Mouse (Mus musculus) liver, embryonic 16.5 days (tissue): ENCODE measurements around the gene Anks1b. TPM values are rescaled to one million over a fixed set of nuclear protein-coding genes. Genes with fewer than 3 reads are reported as not detected.

Source experiments
- ATAC-seq: fragments of 200-750 bp; cut with Nextera tagmentation; 2 replicates; pipeline ENCODE4 v1.8.0; 2017; ENCODE audit warnings: low read depth, mild to moderate bottlenecking, moderate number of reproducible peaks, moderate library complexity
- H3K27ac ChIP-seq: fragments of 300-500 bp; sonication (generic); 2 replicates; pipeline ENCODE4 v1.5.1; 2014; ENCODE audit warnings: mild to moderate bottlenecking, low read length
- H3K27me3 ChIP-seq: fragments of 300-500 bp; sonication (generic); 2 replicates; pipeline ENCODE4 v1.6.1; 2014; ENCODE audit warnings: low read depth, low read length, mixed read lengths; ENCODE audit not compliant: control insufficient read depth, insufficient read depth
- H3K36me3 ChIP-seq: fragments of 300-500 bp; sonication (generic); 2 replicates; pipeline ENCODE4 v1.6.1; 2014; ENCODE audit warnings: mild to moderate bottlenecking; ENCODE audit not compliant: control insufficient read depth, insufficient read depth
- H3K4me1 ChIP-seq: fragments of 300-500 bp; sonication (generic); 2 replicates; pipeline ENCODE4 v1.6.1; 2014; ENCODE audit warnings: low read depth, low read length, mixed read lengths; ENCODE audit not compliant: control insufficient read depth
- H3K4me2 ChIP-seq: fragments of 300-500 bp; sonication (generic); 2 replicates; pipeline ENCODE4 v1.6.1; 2014; ENCODE audit warnings: low read depth, low read length, mixed read lengths
- H3K4me3 ChIP-seq: fragments of 300-500 bp; sonication (generic); 2 replicates; pipeline ENCODE4 v1.5.1; 2014; ENCODE audit warnings: low read depth, mild to moderate bottlenecking, low read length
- H3K9ac ChIP-seq: fragments of 300-500 bp; sonication (generic); 2 replicates; pipeline ENCODE4 v1.6.1; 2014; ENCODE audit warnings: low read depth, low read length
- H3K9me3 ChIP-seq: fragments of 300-500 bp; sonication (generic); replicated peaks from 2 replicates; pipeline ENCODE4 v1.6.1; 2016; ENCODE audit warnings: low read length; ENCODE audit not compliant: control insufficient read depth
- WGBS: fragments of 180-500 bp; shearing (Covaris S2); extraction: QIAGEN DNeasy Blood & Tissue Kit; methylation state at CpG from one replicate; pipeline ENCODE4 v1.1.7; 2014; ENCODE audit not compliant: insufficient replicate concordance; 5-methylcytosine and 5-hydroxymethylcytosine counted together
- polyA plus RNA-seq: library from polyadenylated mRNA; unstranded; fragments of >200 nt; fragmentation: Nextera tagmentation; extraction: Ambion mirVana; gene quantifications from 2 replicates; pipeline ENCODE4 v1.2.1, GENCODE M21; 2015

The Anks1b gene
- polyA plus RNA-seq, 1 experiment from 2014 or later: not detected

- no peak for ATAC-seq
- 64% methylated on average over 7 of the region's 7 CpGs for WGBS
- H3K9ac ChIP-seq: no peak overlapping the region
- H3K27ac ChIP-seq: no peak overlapping the region
- H3K36me3 ChIP-seq: no peaks in the 10 kb centered on the region
- no peak overlapping the region for H3K4me3 ChIP-seq
- no peak overlapping the region for H3K4me2 ChIP-seq
- H3K9me3 ChIP-seq: no peaks in the 10 kb centered on the region
- no peaks in the 10 kb centered on the region for H3K27me3 ChIP-seq
- no peaks in the 10 kb centered on the region for H3K4me1 ChIP-seq
Observed at GRCm38 (mm10) chr10:90960374-90960773, 1087.1 kb downstream of the Anks1b start.

- Histone ChIP-seq H3K27me3 (peaks cover 32% of the 10 kb centered on the region), H3K4me1 (no peaks in the 10 kb centered on the region), H3K27ac (no peak overlapping the region), H3K4me3 (no peak overlapping the region), H3K36me3 (no peaks in the 10 kb centered on the region), H3K9ac (no peak overlapping the region), H3K9me3 (no peaks in the 10 kb centered on the region), H3K4me2 (no peak overlapping the region)
- ATAC-seq: no peak
- 14% methylated on average over 9 of the region's 9 CpGs for WGBS
Observed at GRCm38 (mm10) chr10:90964511-90964910, 1091.2 kb downstream of the Anks1b start.

DNA sequence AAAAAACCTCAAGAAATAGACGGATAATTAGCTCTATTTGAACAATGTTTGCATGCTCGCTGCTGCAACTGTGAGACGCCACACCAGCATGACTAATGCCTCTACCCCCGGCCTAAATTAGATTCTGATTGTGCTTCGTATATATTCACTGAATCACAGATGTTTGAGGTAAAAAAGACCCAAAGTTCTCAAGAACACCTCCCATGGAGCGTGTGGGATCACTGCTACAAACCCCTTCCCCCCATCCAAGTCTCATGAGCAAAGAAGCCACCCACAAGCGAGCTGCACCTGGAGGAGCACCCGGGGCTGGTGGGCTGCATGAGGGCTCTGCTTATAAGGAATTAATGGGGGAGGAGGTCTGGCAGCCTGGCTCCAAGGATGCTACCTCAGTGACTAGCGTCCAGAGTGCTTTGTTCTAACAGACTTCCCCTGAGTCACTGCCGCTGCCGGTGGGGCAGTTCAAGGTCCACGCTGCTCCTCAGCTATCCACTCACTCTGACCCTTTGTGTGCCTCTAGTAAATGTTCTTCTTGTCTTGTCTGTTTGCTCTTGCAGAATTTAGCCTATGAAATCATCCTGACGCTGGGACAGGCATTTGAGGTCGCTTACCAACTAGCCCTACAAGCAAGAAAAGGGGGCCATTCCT is 1092.5 kb downstream of the Anks1b start:
- H3K9me3 ChIP-seq: no peaks in the 10 kb centered on the region
- H3K27ac ChIP-seq: no peak overlapping the region
- no peak overlapping the region for H3K9ac ChIP-seq
- H3K4me3 ChIP-seq: no peak overlapping the region
- 49% methylated on average over 14 of the region's 14 CpGs for WGBS
- H3K36me3 ChIP-seq: no peaks in the 10 kb centered on the region
- H3K4me2 ChIP-seq: no peak overlapping the region
- no peak for ATAC-seq
- no peaks in the 10 kb centered on the region for H3K4me1 ChIP-seq
- H3K27me3 ChIP-seq: peaks cover 42% of the 10 kb centered on the region

GRCm38 (mm10) chr10:90966821-90967220 is 1093.5 kb downstream of the Anks1b start:
- H3K36me3 ChIP-seq: no peaks in the 10 kb centered on the region
- H3K4me3 ChIP-seq: no peak overlapping the region
- H3K27me3 ChIP-seq: peaks cover 42% of the 10 kb centered on the region
- H3K27ac ChIP-seq: no peak overlapping the region
- H3K9me3 ChIP-seq: no peaks in the 10 kb centered on the region
- ATAC-seq: no peak
- H3K9ac ChIP-seq: no peak overlapping the region
- H3K4me2 ChIP-seq: no peak overlapping the region
- WGBS: 8% methylated on average over 9 of the region's 9 CpGs
- no peaks in the 10 kb centered on the region for H3K4me1 ChIP-seq

GRCm38 (mm10) chr10:90968247-90968646 is 1094.9 kb downstream of the Anks1b start:
- peaks cover 42% of the 10 kb centered on the region for H3K27me3 ChIP-seq
- ATAC-seq: no peak
- WGBS: 81% methylated on average over 10 of the region's 10 CpGs
- no peaks in the 10 kb centered on the region for H3K4me1 ChIP-seq
- no peak overlapping the region for H3K4me3 ChIP-seq
- no peaks in the 10 kb centered on the region for H3K36me3 ChIP-seq
- H3K4me2 ChIP-seq: no peak overlapping the region
- no peak overlapping the region for H3K9ac ChIP-seq
- H3K27ac ChIP-seq: no peak overlapping the region
- no peaks in the 10 kb centered on the region for H3K9me3 ChIP-seq

DNA sequence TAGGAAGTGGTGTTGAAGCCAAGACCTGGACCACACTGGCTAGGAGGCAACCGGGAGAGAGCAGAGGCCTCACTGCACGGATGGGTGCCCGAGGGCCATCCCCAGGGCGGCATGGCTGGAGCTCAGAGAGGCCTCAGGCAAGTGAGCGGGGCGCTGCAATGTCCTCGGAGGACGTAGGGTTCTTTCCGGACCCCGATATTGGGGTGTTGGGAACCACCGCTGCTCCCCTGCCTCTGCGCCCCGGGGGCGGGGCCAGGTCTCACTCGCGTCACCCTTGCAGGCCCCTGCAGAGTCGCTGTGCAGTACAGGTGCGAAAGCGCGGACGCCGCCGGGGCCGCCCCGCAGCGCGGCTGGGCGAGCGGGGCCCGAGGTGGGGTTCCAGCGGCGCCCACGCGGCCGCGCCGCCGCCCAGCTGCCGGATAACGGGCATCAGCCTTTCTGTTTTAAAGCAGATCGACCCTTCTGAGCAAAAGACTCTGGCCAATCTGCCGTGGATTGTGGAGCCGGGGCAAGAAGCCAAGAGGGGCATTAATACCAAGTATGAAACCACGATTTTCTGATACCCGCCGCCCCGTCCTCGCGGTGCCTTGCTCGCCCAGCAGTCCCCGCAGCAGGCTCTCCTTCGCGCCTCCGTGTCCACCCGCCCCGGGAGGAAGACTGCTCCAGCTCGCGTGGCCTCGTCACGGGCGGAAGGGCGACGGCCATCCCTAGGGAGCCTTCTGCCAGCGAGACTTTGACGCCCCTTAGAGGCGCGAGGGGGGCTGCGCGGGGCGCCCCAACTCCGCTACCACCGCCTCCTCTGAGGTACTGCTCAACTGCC is 1096.3 kb downstream of the Anks1b start:
- Histone ChIP-seq H3K4me1 (no peaks in the 10 kb centered on the region), H3K9ac (no peak overlapping the region), H3K27me3 (peaks cover 42% of the 10 kb centered on the region), H3K4me3 (peak overlapping the region; percentile 42), H3K4me2 (peak overlapping the region; percentile 59), H3K9me3 (no peaks in the 10 kb centered on the region), H3K27ac (no peak overlapping the region), H3K36me3 (no peaks in the 10 kb centered on the region)
- 4% methylated on average over 70 of the region's 72 CpGs for WGBS
- no peak for ATAC-seq

DNA sequence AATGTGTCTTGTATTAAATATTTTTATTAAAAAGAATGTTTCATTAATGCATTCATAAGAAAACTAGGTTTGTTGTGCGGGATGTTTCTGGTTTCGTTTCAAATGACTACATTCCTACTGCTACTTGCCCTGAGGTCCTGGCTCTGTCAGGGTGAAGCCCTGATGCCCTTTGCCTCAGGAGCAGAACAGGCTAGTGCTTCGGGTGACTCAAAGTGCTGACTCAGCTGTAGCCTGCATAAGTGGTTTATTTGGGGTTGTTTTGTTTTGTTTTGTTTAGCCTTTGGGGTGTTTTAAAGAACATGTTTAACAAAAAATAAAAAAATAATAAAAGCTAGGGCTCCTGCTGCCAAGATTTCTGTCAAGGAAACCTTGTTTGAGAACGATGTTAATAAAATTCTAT is 1097.3 kb downstream of the Anks1b start:
- no peaks in the 10 kb centered on the region for H3K9me3 ChIP-seq
- H3K4me1 ChIP-seq: no peaks in the 10 kb centered on the region
- H3K27ac ChIP-seq: no peak overlapping the region
- H3K9ac ChIP-seq: no peak overlapping the region
- H3K36me3 ChIP-seq: no peaks in the 10 kb centered on the region
- no peak for ATAC-seq
- no peak overlapping the region for H3K4me2 ChIP-seq
- 33% methylated on average over 4 of the region's 4 CpGs for WGBS
- H3K4me3 ChIP-seq: no peak overlapping the region
- peaks cover 42% of the 10 kb centered on the region for H3K27me3 ChIP-seq

- Histone ChIP-seq H3K9me3 (no peaks in the 10 kb centered on the region), H3K4me2 (no peak overlapping the region), H3K27me3 (peaks cover 14% of the 10 kb centered on the region), H3K27ac (no peak overlapping the region), H3K9ac (no peak overlapping the region), H3K36me3 (no peaks in the 10 kb centered on the region), H3K4me1 (no peaks in the 10 kb centered on the region), H3K4me3 (no peak overlapping the region)
- 39% methylated on average over 2 of the region's 2 CpGs for whole genome bisulfite sequencing
- no peak for ATAC-seq
Observed at GRCm38 (mm10) chr10:90974084-90974483, 1100.8 kb downstream of the Anks1b start.

- H3K27ac ChIP-seq: no peak overlapping the region
- no peaks in the 10 kb centered on the region for H3K36me3 ChIP-seq
- no peak for ATAC-seq
- H3K9ac ChIP-seq: no peak overlapping the region
- peaks cover 10% of the 10 kb centered on the region for H3K27me3 ChIP-seq
- 51% methylated on average over 6 of the region's 6 CpGs for WGBS
- no peaks in the 10 kb centered on the region for H3K9me3 ChIP-seq
- no peak overlapping the region for H3K4me3 ChIP-seq
- H3K4me2 ChIP-seq: no peak overlapping the region
- no peaks in the 10 kb centered on the region for H3K4me1 ChIP-seq
Observed at GRCm38 (mm10) chr10:90974491-90974890, 1101.2 kb downstream of the Anks1b start.
